Mouse (Mus musculus): ENCODE data around the gene Tns4. TPM values are rescaled to one million over a fixed set of nuclear protein-coding genes. Genes with fewer than 3 reads are reported as not detected.

Gene Tns4
- polyA plus RNA-seq, 2 experiments from 2014 or later, result not detected

DNA sequence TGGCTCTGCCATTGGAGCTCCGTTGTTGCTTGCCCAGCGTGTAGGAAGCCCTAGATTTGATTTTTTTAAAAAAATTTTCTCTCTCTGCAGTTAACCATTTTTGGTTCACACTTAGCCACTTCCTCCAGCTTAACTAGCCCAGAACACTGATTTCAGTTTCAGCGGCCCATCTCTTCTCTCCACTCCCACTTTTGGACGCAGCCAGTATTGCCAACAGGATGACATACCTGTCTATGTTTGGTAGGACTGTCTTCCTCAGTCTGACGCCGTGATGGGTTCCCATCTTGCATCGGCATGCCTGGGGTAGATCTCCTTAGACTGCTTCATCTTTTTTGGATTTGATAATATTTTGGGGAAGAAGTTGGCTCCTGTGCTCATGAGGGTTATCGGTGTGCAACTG lies 1.3 kb upstream of the Tns4 start:
- ATAC-seq, result no peak

GRCm38 (mm10) chr11:99088486-99088885 lies 620 bp downstream of the Tns4 start:
- ATAC-seq, result no peak

DNA sequence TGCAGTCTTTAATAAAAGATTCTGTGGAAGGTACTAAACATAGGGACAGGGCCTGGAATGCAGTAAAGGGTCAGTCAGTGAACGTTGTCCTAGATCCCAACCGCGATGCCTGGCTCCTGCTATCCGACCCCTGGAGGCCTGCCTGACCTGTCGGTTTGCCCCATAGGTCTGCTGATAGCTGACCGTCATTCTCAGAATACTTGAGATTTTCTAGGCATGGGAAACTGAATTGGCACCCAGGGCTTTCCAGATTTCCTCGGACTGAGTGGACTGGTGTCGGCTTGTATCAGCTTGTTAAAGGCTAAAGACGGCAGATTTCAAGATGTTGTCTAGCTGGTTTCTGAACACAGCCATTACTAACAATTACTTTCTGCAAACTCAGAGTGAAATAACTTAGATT lies 4.7 kb downstream of the Tns4 start:
- no peak for ATAC-seq

DNA sequence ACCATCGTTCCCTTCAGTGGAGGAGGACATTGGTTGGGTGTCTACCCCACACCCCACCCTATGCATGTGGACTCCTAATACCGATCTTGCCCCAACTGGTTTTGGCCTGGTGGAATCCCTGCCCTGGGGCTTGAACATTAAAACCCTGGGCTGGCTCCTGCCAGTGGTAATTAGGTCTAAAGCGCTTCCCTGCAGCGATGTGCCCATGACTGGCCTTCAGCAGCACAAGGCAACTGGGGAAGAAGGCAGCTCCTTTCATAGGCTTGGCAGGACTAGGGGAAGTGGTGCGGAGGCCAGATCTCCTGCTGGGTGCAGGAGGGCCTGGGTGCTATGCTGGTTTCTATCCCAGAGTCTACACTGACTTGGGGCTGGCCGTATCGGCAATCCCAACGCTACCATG lies 5.6 kb downstream of the Tns4 start:
- ATAC-seq, result no peak

DNA sequence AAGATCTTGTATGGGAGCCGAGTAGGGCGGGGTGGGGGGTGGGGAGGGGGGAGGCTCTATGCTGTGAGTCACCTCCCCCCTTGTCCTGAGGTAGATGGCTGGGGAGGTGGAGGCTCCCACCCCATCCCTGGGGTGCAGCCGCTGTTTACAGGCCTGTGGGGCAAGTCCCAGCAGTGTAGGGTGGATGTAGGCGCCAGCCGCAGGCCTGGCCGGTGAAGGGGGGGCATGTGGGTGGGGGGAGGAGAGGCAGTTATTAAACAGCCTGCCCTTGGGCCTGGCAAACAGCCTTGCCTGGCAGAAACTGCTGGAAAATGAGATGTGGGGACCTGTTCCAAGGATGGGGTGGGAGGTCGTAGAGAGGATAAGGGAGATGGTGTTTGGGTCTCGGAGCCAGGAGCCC lies 7.0 kb downstream of the Tns4 start:
- no peak for ATAC-seq

DNA sequence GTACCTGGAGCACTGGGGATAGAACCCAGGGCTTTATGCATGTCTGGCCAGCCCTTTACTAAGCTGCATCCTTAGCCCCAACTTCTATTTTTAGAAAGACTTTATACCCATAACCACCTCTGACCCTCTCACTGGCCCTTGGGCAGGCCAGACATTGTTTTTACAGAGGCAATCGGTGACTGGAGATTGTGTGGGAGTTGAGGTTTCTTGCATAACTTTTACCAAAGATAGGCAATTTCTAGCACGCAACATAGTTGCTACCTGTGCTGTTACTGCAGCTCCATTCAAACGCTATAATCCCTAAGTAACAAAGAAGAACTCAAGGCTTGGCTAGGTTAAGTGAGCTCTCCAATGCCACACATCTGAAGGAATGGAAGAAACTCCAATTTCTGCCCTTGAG lies 7.5 kb downstream of the Tns4 start:
- ATAC-seq, result no peak

GRCm38 (mm10) chr11:99080902-99081543 lies 8.1 kb downstream of the Tns4 start:
- ATAC-seq, result no peak

DNA sequence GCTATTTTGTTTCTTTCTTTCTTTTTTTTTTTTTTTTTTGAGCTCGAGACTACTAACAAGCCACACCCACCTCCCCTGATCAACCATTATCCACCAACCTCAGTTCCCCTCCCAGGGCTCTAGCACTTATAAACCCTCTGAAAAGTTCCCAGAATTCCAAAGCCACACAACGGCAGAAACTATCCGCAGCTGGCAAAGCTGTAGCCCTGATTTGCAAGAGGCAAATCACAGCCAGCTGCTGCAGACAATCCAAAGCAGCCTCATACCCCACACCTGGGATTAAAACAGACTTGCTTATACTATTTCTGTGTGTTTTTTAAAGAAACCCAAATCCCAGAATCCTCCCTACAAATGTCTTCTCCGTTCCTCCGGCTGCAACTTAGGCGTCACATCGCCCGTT lies 11.2 kb downstream of the Tns4 start:
- no peak for ATAC-seq

- no peak for ATAC-seq
Observed at GRCm38 (mm10) chr11:99076744-99077319, 12.3 kb downstream of the Tns4 start.

GRCm38 (mm10) chr11:99073781-99074180 lies 15.3 kb downstream of the Tns4 start:
- no peak for ATAC-seq

DNA sequence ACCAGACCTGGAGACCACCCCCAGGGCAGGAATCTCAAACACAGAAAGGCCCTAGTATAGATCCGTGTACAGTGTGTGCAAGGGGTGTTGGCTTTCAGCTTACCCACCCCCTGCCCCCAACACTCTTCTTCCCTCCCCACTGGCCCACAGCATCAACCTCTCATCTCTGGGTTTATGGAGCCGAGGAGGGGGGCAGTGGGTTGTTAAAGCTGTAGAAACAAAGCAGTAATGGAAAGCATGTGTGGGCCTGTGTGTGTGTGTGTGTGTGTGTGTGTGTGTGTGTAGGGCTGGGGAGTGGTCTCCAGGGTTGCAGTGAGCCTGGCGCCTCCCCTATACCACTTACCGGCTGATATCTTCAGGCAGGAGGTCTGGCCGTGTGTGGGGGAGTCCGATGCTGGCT lies 17.2 kb downstream of the Tns4 start:
- no peak for ATAC-seq

DNA sequence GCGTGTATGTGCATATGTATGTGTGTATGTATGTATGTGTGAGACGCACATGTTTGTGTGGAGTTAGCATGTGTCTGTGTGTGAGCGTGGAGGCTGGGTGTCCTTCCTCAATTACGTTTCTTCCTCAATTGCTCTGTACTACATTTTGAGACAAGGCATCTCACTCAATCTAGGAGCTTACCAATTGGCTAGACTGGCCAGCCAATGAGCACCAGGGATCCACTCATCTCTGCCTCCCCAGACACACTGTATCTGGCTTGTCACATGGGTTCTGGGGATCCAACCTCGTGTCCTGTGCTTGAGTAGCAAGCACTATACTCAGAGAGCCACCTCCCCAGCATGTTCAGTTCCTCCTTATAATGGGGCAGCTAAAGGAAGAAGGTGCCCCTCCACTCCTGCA lies 20.7 kb downstream of the Tns4 start:
- no peak for ATAC-seq

- no peak for ATAC-seq
Observed at GRCm38 (mm10) chr11:99067591-99067990, 21.5 kb downstream of the Tns4 start.

- no peak for ATAC-seq
Observed at GRCm38 (mm10) chr11:99065979-99066378, 23.1 kb downstream of the Tns4 start.

GRCm38 (mm10) chr11:99065353-99065752 lies 23.8 kb downstream of the Tns4 start:
- no peak for ATAC-seq

DNA sequence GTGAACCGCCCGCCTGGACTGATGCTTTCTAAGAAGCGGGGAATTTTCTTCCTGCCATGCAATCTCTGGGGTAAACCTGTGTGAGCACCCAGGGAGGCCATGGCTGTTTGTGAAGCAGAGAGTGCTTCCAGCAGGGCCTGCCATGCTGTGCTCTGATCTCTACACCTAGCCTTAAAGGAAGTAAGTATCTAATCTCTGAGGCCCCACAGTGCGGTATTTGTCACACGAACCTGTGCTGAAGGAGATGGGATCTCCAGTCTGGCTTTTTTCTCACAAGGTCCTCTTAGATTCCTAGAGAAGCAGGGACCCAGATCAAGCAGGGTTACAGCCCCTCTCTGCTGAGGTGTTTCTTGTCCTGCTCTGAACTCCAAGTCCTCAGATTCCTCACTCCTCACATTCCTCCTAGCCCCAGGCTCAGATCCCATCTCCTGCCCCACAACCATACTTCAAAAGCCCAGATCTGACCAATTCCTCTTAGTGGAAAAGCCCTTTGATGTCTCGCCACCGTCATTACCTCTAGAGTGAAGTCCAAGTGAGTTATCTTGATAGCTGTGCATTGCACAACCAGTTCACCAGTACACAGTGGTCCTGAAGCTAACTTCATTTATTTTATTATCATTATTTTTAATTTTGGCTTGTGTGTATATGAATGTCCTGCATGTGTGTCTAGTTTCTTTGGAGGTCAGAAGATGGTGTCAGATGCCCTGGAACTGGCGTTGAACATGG lies 25.5 kb downstream of the Tns4 start:
- ATAC-seq, result no peak

- ATAC-seq, result no peak
Observed at GRCm38 (mm10) chr11:99062661-99063060, 26.4 kb downstream of the Tns4 start.

DNA sequence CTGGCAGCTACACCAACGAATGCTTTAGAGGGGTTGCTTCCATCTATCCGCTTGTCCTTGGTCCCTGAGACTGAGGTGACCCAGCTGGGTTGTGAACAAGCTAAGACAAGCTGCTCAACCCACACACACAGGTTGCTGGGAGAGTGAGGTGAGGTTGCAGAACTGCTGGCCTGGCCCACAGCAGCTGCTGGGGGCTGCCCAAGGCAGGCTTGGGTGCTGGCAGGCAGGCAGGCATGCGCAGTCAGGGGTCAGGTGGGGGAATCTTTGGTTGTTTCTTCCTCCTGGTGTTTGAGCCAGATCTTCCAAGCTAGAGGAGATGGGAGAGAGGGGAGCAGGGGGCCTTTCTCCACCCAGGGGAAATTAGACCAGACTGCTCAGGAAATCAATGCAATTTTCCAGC lies 28.7 kb downstream of the Tns4 start:
- ATAC-seq, result no peak

DNA sequence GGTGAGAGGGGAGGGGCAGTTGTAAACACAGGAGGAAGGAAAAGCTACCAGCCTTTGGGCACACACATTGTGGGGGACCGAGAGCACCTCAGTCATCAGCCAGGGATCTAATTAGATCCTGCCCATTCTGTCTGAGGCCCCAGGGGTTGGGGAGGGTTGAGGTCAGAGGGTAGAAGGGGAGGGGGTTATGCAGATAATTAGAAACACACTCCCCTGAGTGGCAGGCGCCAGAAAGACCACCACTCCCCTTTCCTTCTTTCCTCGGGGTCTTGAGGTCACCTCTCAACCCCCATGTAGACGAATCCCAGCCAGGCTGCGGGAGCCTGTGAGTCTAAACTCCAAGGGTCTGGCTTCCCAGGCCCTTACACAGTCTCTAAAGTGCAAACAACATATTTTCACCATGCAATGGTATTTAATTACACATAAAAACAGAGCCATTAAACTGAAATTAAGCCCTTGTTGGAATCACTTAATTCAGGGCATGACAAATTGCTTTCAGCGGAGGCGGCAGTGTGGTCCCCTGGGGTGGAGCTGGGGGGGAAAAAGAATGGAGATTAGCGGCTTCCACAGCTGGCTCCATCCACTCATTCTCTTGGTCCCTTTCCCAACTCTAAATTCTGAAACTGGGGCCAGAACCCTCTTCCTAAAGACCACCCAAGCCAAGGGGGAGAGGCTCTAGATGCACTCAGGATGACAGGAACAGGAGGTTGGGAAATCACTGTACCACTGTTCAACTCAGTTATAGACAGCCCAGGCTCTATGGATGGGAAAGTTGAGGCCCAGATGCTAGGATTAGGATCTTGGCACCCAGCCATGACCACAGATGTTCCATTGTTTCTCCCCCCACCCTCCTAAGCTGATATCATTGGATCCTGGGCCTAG lies 33.3 kb downstream of the Tns4 start:
- ATAC-seq, result no peak

DNA sequence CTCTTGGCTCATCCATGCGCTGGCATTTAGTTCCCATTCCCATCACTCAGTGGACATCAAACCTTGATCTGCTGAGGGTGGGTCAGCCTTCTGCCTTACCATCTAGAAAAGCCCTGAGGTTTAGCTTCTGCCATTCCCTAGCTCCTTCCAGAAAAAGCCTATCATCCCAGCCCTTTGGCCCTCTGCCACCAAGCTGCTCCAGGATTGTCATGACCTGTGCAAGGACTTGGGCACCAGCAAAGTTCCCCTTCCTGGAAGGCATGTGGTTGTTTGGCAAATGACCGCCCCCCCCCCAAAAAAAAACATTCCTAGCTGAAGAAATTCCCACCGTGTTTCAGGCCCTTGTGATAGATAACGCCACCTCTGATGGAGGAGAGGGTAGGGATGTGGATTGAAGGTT lies 34.0 kb downstream of the Tns4 start:
- ATAC-seq, result no peak

DNA sequence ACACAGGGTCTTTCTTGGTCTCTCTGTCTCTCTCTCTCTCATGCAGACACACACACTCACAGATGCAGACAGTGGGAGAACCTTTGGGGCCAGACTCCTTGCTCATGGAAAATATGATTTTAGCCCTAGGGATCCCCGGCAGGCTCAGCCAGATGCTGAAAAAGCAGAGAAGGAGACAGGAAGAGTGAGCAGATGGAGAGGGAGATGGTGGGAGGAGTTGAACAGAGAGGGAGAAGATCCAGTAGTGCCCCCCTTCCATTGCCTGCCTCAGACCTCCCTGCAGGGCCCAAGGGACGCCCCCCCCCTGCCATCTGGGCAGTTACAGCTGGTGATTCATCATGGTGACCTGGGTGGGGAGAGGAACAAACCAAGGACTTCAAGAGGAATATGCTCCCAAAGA lies 41.5 kb downstream of the Tns4 start:
- ATAC-seq, result no peak

DNA sequence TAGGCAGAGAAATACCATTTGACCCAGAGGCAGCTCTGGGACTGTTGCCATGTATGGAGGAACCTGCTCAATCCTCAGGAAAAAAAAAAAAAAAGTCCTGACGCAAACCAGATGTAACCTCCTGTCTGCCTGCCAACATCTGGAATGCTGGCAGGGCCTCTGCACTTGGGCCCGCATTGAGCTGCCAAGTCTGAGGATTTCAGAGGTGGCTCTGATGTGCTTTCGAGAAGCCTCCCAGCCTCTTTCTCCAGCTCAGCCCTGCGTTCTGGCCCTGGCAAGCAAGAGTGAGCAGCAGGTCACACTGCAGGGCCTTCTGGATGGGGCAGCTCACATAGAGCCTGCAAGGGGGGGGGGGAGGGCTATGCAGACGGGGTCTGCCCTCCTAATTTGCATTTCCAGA lies 42.0 kb downstream of the Tns4 start:
- ATAC-seq, result no peak

DNA sequence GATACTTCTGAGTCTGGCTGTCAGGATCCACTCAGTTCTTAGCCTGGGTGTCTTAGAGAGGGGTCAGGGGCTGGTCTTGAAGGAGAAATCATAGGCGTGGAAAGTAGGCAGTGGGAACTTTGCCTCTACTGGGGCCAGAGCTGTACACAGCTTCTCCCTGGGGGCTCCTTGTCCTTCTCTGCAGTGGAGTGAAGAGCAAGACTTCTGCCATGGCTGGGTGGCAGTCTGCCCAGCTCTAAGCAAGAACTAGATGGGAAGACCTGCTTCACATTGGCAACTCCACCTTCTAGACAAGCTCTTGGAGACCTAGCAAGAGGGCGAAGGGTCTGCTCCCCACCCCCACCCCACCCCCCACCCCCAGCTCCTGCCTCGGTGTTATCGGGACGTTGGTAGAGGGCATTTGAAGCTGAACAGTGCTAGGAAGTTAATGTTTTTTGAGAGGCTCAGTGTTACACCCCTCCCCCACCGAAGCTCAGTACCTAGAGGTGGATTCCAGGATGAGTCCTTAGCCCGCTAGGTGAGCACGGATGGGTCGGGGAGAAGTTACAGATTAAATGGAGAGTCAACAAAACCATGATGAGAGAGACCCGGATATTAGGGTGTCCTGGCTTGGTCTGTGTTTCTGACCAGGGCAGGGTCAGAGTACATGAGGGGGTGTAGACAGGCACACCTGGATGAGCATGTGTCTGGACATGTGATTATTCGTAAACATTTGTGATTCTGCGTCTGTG lies 43.8 kb downstream of the Tns4 start:
- no peak for ATAC-seq

Data from activated CD4-positive, CD25-positive, alpha-beta regulatory T cell, adult 4 months (primary cell).